Mouse (Mus musculus) kidney, postnatal 0 days (tissue): ENCODE results near the gene Pcnx4. TPM values are rescaled to one million over a fixed set of nuclear protein-coding genes. Genes with fewer than 3 reads are reported as not detected.

Source experiments
- ATAC-seq: fragments of 200-750 bp; cut with Nextera tagmentation; replicated peaks from 2 replicates; pipeline ENCODE4 v1.8.0; 2017; ENCODE audit warnings: low read depth, moderate number of reproducible peaks, moderate TSS enrichment, moderate library complexity; ENCODE audit not compliant: low FRiP score
- DNase-seq: peaks from one replicate; pipeline ENCODE4 v3.0.0-alpha.2; 2016; ENCODE audit warnings: low spot score
- H3K27ac ChIP-seq: fragments of 300-500 bp; sonication (generic); 2 replicates; pipeline ENCODE4 v1.5.1; 2014; ENCODE audit warnings: mild to moderate bottlenecking
- H3K27me3 ChIP-seq: fragments of 300-500 bp; sonication (generic); 2 replicates; pipeline ENCODE4 v1.6.1; 2014; ENCODE audit warnings: low read length, mixed read lengths; ENCODE audit not compliant: insufficient read depth
- H3K36me3 ChIP-seq: fragments of 300-500 bp; sonication (generic); 2 replicates; pipeline ENCODE4 v1.6.1; 2014; ENCODE audit warnings: low read length, mixed read lengths; ENCODE audit not compliant: insufficient read depth
- H3K4me1 ChIP-seq: fragments of 300-500 bp; sonication (generic); replicated peaks from 2 replicates; pipeline ENCODE4 v1.6.1; 2014; ENCODE audit warnings: antibody characterized with exemption, low read length, mixed read lengths; ENCODE audit not compliant: insufficient read depth
- H3K4me2 ChIP-seq: fragments of 300-500 bp; sonication (generic); 2 replicates; pipeline ENCODE4 v1.6.1; 2014; ENCODE audit warnings: mild to moderate bottlenecking, low read length, moderate library complexity, mixed read lengths
- H3K4me3 ChIP-seq: fragments of 300-500 bp; sonication (generic); replicated peaks from 2 replicates; pipeline ENCODE4 v1.5.1; 2014; ENCODE audit warnings: low read depth, low read length
- H3K9ac ChIP-seq: fragments of 300-500 bp; sonication (generic); 2 replicates; pipeline ENCODE4 v1.6.1; 2014; ENCODE audit warnings: low read depth, low read length
- H3K9me3 ChIP-seq: fragments of 300-500 bp; sonication (generic); replicated peaks from 2 replicates; pipeline ENCODE4 v1.6.1; 2016; ENCODE audit warnings: low read length, inconsistent platforms, mixed read lengths
- CTCF ChIP-seq: IDR thresholded peaks from 2 replicates; pipeline ENCODE4 v1.5.1; 2016; ENCODE audit warnings: antibody characterized with exemption, low read depth, mild to moderate bottlenecking, moderate library complexity
- WGBS: fragments of 180-500 bp; shearing (Covaris S2); extraction: QIAGEN DNeasy Blood & Tissue Kit; methylation state at CpG from one replicate; pipeline ENCODE4 v1.1.7; 2014; 5-methylcytosine and 5-hydroxymethylcytosine counted together
- polyA plus RNA-seq: library from polyadenylated mRNA; unstranded; fragments of >200 nt; fragmentation: Nextera tagmentation; extraction: Ambion mirVana; gene quantifications from 2 replicates; pipeline ENCODE4 v1.2.1, GENCODE M21; 2015

The Pcnx4 gene
- polyA plus RNA-seq, 1 experiment from 2014 or later = 5.8 TPM

DNA sequence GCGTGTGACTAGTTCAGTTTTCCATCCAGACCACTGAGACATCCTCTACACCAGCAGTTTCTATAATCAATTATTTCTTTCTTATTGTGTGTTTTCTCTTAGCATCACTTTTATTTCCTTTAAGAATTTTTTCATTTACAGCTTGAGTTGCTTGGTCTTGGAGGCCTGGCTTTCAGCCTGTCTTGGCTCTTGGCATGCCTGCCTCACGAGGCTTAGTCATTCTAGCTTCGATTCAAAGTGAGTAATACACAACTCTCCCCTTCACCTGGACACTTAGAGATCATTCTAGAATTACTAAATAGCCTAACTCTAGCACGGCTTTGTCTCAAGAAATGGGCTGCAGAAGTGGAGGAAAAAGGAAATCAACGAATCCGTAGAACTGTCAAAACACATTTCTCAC is 2.2 kb upstream of the Pcnx4 start:
- Histone ChIP-seq H3K9me3 (no peaks in the 10 kb centered on the region), H3K4me3 (no peak overlapping the region), H3K27ac (no peak overlapping the region), H3K9ac (no peak overlapping the region), H3K36me3 (no peaks in the 10 kb centered on the region), H3K4me1 (no peaks in the 10 kb centered on the region), H3K4me2 (no peak overlapping the region), H3K27me3 (no peaks in the 10 kb centered on the region)
- no peak for TF ChIP-seq CTCF
- WGBS = 87% methylated on average over 6 of the region's 6 CpGs
- ATAC-seq = no peak
- DNase-seq = no peak

DNA sequence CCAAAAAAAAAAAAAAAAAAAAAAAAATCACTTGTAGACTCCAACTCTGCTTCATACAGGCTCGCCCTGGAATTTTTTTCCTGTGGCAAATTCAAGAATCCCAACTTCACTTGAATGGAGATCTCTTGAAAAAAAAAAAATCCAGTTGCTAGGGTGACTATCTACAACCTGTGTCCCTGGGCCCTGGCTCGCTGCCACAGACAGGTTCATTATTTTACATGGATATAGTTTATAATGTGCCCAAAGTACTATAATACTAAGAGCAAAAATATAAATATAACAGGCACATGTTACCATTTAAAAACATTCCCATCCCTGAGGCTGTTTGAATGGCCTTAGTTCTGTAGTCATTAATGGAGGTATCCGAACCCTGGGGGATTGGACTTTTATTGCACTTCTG is 584 bp upstream of the Pcnx4 start:
- Histone ChIP-seq H3K27me3 (no peaks in the 10 kb centered on the region), H3K9ac (no peak overlapping the region), H3K36me3 (no peaks in the 10 kb centered on the region), H3K4me3 (peak overlapping the region; percentile 50), H3K4me2 (peak overlapping the region; percentile 70), H3K4me1 (no peaks in the 10 kb centered on the region), H3K27ac (no peak overlapping the region), H3K9me3 (no peaks in the 10 kb centered on the region)
- DNase-seq = no peak
- TF ChIP-seq CTCF = no peak
- ATAC-seq = no peak
- WGBS = 48% methylated on average over 3 of the region's 3 CpGs

DNA sequence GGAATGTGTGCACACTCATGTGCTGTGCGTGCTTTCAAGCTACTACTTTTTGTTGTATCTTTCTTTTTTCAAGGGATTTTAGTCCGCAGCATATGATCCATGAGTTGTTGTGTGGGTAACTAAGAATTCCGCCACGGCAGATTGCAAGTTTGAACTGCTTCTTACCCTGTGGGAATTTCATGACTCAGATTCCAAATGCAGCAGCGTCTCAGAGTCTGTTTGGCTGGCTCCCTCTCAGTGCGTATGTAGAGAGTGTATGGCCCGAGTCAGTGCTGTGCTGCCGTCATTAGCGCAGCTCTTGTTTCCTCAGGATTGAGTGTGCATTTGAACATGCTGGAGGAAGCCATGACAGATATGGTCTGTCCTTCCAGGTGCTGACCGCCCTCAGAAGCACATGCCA is 2.4 kb downstream of the Pcnx4 start:
- whole genome bisulfite sequencing = 92% methylated on average over 10 of the region's 10 CpGs
- no peak for DNase-seq

DNA sequence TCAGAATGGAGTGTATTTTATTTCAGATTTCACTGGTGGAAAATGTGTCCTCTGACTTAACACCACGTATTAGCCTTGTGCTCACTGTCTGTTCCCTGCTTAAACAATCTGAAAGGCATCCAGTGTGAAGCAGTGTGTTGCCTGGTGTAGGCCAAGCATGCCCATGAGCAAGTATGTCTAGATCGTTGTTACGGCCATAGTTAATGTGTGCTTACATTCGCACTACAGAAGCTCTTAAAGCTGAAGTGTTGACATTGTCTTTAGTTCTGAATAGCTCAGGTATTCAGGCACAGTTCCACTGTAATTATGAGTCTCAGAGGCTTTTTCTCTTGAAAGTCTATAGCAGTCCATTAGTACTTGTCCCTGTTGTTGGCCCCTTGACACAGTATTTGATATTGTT is 18.2 kb downstream of the Pcnx4 start:
- no peak for ATAC-seq
- WGBS = 63% methylated on average over 4 of the region's 4 CpGs
- Histone ChIP-seq H3K4me2 (no peak overlapping the region), H3K36me3 (no peaks in the 10 kb centered on the region), H3K4me1 (no peaks in the 10 kb centered on the region), H3K27ac (no peak overlapping the region), H3K9ac (no peak overlapping the region), H3K4me3 (no peak overlapping the region), H3K9me3 (no peaks in the 10 kb centered on the region), H3K27me3 (no peaks in the 10 kb centered on the region)
- no peak for TF ChIP-seq CTCF
- DNase-seq = no peak

More for the DNA sequence above, 2.4 kb downstream of the Pcnx4 start:
- no peak for ATAC-seq
- Histone ChIP-seq H3K27me3 (no peaks in the 10 kb centered on the region), H3K4me3 (no peak overlapping the region), H3K4me2 (no peak overlapping the region), H3K9ac (no peak overlapping the region), H3K9me3 (no peaks in the 10 kb centered on the region), H3K4me1 (no peaks in the 10 kb centered on the region), H3K27ac (no peak overlapping the region), H3K36me3 (0 out of 2 replicates have a peak, but pooled peaks cover 2% of the 10 kb centered on the region)
- no peak for TF ChIP-seq CTCF

DNA sequence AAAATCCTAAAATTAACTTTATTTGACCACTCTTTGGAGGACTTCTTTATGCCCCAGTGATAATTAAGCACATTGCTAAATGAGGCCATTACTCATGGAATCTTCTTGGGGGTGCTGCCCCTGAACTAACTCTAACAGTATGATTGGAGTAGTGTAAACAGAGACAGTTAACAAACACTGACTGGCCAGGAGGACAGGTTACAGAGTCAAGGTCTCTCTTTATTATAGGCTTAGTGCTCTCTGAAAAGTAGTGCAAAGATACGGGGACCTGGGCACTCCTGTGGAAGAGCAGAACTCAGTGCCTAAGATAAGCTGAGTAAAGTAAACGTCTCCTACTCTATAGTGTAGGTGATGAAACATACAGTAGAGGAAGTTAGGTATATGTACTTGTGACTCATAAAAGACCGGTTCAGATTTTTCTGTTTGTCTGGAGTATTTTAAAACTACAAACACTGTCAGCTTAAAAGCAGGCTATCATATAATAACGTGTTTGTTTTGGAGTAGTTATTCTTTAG is 28.2 kb downstream of the Pcnx4 start:
- TF ChIP-seq CTCF = no peak
- H3K9me3 ChIP-seq = no peaks in the 10 kb centered on the region
- 87% methylated on average over 4 of the region's 4 CpGs for WGBS
- no peak overlapping the region for H3K9ac ChIP-seq
- ATAC-seq (no peak), DNase-seq (no peak)
- no peaks in the 10 kb centered on the region for H3K27me3 ChIP-seq
- no peaks in the 10 kb centered on the region for H3K4me1 ChIP-seq
- H3K27ac ChIP-seq = no peak overlapping the region
- H3K4me3 ChIP-seq = no peak overlapping the region
- H3K4me2 ChIP-seq = no peak overlapping the region
- no peaks in the 10 kb centered on the region for H3K36me3 ChIP-seq

DNA sequence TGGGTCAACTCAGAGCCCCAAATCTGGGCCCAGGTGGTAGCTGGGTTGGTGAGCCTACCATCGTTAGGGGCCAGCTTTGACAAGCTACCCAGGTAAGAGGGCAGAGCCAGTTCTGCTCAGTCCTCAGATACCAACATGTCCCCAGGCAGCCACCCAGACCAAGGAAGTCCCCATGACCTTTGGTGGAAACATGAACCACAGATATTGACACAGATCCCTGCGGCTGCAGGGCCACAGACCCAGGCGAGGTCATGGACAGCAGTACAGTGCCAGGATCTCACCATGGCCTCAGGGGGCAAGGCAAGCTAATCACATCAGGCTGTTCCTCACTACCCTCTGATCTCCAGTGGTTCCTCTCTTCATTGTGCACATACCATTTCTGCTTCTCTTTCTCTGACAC is 45.8 kb downstream of the Pcnx4 start:
- no peak for DNase-seq
- no peak overlapping the region for H3K4me2 ChIP-seq
- no peak for ATAC-seq
- no peaks in the 10 kb centered on the region for H3K27me3 ChIP-seq
- no peak overlapping the region for H3K4me3 ChIP-seq
- 88% methylated on average over 3 of the region's 3 CpGs for WGBS
- no peak overlapping the region for H3K9ac ChIP-seq
- H3K27ac ChIP-seq = no peak overlapping the region
- no peaks in the 10 kb centered on the region for H3K9me3 ChIP-seq
- no peak for TF ChIP-seq CTCF
- no peaks in the 10 kb centered on the region for H3K36me3 ChIP-seq
- H3K4me1 ChIP-seq = no peaks in the 10 kb centered on the region

DNA sequence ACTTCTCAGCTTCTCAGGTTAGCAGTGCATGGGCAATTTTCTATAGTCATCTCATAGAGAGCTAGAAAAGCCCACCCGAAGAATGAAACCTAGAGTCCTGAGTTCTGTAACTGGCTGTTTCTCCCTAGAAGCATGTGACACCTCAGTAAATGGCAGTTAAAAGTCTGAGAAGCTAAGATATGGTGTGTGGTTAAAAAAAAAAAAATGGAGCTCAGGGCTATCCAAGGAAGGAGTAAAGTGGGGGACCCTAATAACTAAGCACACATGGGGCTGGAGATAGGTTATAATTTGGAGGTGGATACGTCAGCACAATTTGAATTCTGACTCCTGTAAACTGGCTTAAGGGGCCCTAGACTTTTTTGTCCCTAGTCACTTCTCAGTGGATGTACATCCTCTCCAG is 46.9 kb downstream of the Pcnx4 start:
- DNase-seq (no peak), ATAC-seq (no peak)
- WGBS = 93% methylated on average over 2 of the region's 2 CpGs
- Histone ChIP-seq H3K9ac (no peak overlapping the region), H3K4me2 (no peak overlapping the region), H3K9me3 (no peaks in the 10 kb centered on the region), H3K4me1 (no peaks in the 10 kb centered on the region), H3K27ac (no peak overlapping the region), H3K27me3 (no peaks in the 10 kb centered on the region), H3K36me3 (no peaks in the 10 kb centered on the region), H3K4me3 (no peak overlapping the region)
- TF ChIP-seq CTCF = no peak
